Mouse (Mus musculus): ENCODE measurements around the gene Aox2.

GRCm38 (mm10) chr1:58343861-58344260, 65.7 kb downstream of the Aox2 start:
- no peak for TF ChIP-seq CTCF (IDR thresholded peaks at IDR 0.05; ENCODE audit: borderline replicate concordance, control insufficient read depth, extremely low read depth, insufficient read depth, low read length, poor library complexity)
- TF ChIP-seq POLR2A (IDR thresholded peaks at IDR 0.05; ENCODE audit: control insufficient read depth, extremely low read depth, insufficient read depth, low read length, poor library complexity): no peak

Measured in thymus, adult 2 months (tissue).